Mouse (Mus musculus) kidney, adult 18-20 months (tissue): ENCODE data around the gene Tbl2.

Source experiments
- DNase-seq: peaks from one replicate; pipeline ENCODE4 v3.0.0; 2021

The Tbl2 gene

DNA sequence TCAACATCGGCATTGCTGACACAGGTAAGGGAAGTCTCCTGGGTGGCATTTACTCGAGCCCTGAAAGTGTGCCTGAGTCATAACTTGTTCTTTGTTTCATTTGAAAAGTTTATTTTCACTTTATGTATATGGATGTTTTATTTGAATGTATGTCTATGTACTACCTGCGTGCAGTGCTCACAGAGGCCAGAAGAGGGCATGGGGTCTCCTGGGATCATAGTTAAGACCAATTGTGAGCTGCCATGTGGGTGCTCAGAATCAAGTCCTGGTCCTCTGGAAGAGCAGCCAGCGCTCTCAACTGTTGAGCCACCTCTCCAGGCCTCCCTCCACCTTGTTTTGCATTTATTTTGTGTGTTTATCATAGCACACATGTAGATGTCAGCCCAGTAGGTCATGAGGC is 7.0 kb downstream of the Tbl2 start:
- no peak for DNase-seq

- DNase-seq: peak; percentile 15
Measured at GRCm38 (mm10) chr5:135161221-135161620, 11.8 kb downstream of the Tbl2 start.

- no peak for DNase-seq
Measured at GRCm38 (mm10) chr5:135161650-135162049, 12.2 kb downstream of the Tbl2 start.

- DNase-seq: peak; percentile 61
Measured at GRCm38 (mm10) chr5:135162361-135162760, 12.9 kb downstream of the Tbl2 start.

GRCm38 (mm10) chr5:135162821-135163220 is 13.4 kb downstream of the Tbl2 start:
- peak; percentile 38 for DNase-seq

DNA sequence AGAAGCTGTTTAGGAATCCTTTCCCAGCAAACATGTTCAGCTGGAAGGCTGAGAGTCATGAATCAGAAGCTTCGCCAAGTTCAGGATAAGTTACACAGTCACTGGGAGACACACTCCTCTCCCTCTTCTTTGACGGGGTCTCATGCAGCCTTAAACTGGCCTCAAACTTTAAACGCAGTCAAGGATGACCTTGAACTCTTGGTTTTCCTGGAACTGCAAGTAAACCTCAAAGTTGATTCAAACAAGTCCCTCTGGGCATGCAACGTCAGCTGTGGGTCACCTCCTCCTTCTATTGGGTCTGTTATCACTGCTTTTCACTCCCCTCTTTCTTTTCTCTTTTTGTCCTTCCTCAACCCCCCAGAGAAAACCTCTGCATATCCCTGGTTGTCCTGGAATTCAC is 17.5 kb downstream of the Tbl2 start:
- no peak for DNase-seq

- DNase-seq: no peak
Measured at GRCm38 (mm10) chr5:135167469-135167868, 18.0 kb downstream of the Tbl2 start.

DNA sequence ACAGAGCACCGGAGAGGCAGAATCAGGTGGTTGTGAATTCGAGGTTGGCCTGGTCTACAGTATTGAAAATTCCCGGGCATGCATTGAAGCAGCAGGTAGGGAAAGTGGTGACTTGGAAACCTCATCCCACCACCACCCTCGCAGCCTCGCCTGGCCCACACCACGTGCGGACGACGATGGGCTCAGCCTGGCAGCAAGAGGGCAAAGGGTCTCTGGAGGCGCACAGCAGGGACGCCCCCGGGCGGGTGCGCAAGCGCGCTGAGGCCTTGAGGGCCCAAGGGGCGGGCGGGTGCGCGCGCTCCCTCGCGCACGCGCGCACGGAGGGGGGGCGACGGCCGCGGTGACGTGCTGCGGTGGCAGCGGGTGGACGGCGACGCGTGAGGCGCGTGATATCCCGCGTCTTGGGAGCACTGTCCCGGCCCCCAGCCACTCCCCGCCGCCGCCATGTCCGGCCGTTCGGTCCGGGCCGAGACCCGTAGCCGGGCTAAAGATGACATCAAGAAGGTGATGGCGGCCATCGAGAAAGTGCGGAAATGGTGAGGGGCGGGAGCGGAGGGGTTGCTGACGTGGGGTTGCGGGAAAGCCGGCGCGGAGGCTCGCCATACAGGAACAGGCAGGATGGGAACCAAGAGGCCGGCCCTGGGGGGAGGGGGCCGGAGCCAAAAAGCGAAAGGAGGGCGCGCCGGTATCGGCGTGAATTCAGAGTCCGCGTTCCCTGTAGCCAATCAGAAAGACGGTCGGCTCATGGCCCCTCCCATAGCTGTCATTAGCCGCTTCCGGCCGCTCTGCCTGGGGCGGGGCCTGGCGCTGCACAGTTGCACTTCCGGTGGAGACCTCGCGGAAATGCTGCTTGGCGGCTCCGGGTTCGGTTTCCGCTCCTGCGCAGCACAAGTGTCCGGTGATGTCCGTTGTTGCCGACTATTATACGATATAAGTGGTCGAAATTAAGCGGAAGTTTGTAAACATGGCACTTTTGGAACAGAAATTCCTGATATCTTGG is 18.9 kb downstream of the Tbl2 start, which contains the start of gene Bcl7b:
Gene Bcl7b, plus strand, starts transcription at position 221 of the 1,000 bp plus-strand sequence.
- DNase-seq: peak; percentile 96

- no peak for DNase-seq
Measured at GRCm38 (mm10) chr5:135169479-135169878, 20.0 kb downstream of the Tbl2 start.

DNA sequence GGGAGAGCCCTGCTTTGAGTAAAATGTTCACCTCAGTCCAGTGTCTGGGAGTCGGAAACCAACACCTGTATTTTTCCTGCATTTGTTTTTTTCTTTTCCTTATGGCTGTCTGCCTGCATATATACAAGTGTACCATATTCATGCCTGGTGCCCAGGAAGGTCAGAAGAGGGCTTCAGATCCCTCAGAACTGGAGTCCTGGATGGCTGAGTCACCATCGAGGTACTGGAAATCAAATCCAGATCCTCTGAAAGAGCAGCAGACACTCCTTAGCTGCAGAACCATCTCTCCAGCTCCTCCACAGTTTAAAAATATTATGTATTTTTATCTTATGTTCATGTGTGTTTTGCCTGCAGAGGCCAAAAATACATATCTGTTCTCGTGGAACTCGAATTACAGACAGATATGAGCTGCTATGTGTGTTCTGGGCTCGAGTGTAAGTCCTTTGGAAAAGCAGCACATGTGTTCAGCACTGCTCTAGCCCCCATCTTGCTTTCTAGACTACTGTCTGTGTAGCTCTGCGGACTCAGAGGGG is 22.3 kb downstream of the Tbl2 start:
- no peak for DNase-seq

DNA sequence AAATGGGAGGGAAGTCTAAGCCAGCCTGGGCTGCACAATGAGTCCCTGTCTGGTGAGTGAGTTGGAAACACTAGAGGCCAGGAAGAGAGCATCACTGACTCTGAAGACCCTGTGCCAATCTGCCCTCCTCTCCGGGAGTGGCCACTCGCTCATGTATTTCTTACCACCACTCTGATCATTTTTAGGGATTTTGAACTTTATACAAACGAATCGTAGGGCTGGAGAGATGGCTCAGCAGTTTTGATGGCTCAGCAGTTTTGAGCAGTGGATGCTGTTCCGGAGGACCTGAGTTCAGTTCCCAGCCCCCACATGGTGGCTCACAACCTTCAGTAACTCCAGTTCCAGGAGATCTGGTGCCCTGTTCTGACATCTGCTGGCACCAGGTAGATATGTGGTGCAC is 23.5 kb downstream of the Tbl2 start:
- no peak for DNase-seq

DNA sequence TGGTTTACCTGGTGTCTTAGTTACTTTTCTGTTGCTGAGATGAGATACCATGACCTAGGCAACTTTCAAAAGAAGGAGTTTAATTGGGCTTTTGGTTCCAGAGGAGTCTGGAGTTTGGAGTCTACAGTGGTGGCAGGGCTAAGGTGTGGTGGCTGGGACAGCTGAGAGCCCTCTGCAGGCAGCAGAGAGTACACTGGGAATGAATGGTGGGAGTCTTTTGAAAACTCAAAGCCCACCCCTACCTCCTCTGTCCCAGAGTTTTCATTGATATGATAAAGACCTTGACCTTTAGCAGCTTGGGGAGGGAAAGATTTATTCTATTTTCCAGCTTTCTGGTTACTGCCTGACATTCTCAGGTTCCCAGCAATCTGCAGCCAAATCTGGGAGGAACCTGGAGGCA is 25.6 kb downstream of the Tbl2 start:
- DNase-seq: no peak

DNA sequence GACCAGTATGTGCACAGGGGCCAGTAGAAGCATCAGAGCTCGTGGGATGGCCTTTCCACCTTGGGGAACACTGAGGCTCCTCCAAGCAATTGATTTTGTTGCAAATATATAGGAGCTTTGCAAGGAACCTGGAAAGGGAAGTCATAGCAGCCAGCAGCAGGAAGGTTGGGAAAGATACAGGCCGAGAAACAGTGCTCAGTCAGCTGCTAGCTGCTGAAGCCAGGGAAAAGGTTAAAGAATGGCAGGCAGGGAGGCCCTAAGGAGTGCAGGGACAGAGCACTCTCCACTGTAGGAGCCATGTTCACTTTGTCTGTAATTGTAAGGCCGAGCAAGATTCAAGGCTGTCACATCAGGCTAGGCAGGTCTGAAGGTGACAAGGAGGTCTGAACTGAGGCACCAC is 29.1 kb downstream of the Tbl2 start:
- DNase-seq: no peak

- DNase-seq: no peak
Measured at GRCm38 (mm10) chr5:135178996-135179395, 29.5 kb downstream of the Tbl2 start.

GRCm38 (mm10) chr5:135179616-135180015 is 30.2 kb downstream of the Tbl2 start:
- DNase-seq: no peak

DNA sequence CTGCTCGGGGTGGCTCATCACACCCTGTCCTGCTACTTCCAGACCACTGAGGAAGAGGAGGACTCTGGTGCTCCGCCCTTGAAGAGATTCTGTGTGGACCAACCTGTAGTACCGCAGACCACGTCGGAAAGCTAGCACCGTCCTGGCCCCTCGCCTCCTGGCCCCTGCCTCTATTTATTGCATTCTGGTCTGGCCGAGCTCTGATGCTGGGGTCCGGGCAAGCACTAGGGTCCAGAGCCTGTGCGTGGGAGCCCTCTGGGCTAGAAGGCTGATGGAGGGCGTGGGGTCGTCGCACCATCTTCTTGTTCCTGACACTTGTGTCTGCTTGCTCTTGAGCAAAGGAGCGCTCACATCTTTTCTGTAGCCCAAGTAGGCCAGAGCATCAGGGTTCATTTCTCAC is 31.3 kb downstream of the Tbl2 start:
- DNase-seq: no peak

DNA sequence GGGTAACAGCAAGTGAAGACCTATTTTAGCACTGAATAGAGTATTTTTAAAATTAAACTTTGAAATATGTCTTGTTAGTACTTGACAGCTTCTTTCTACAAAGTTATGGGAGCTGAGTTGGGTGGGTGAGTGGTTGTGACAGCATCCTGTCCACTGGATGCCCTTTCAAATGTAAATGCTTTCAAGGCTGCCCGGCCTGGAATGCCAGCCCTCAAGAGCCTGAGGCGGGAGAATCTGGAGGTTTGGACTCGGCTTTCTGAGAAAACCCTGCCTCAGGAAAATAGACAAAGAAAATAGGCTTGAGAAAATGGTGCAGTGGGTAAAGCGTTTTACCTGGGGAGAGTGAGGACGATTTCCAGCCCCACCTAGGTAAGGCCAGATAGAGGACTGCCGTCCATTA is 32.3 kb downstream of the Tbl2 start:
- DNase-seq: no peak

DNA sequence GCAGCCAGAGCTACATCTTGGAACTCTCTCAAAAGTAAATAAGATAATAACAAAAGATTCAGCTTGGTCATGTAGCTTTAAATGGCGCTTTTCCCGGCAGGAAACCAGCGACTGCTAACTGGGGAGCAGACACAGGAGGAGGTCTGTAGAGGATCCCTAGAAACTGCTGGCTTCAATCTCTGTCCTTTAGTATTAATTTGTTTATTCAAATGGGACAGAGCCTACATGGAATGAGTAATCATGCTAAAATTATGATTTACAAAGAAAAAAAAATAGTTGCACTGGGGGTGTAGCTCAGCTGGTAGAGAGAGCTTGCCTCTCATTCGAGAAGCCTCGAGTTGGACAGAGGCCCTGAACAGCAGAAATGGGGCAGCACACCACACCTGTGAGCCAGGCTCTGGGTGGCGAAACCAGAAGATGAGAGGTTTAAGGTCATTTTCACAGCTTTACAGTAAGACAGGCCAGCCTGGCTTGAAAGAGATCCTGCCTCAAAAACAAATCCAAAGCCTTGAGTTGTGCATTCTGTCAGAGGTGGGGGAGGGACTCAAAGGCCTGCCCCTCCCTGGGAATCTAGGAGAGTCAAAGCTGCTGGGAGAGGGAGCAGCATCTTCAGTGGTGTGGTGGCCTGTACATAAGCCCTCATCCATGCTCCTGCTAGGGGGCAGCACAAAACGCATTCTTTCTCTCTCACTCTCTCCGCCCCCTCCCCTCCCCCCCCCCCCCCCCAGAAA is 33.8 kb downstream of the Tbl2 start:
- DNase-seq: no peak

GRCm38 (mm10) chr5:135185016-135185415 is 35.6 kb downstream of the Tbl2 start:
- DNase-seq: no peak

DNA sequence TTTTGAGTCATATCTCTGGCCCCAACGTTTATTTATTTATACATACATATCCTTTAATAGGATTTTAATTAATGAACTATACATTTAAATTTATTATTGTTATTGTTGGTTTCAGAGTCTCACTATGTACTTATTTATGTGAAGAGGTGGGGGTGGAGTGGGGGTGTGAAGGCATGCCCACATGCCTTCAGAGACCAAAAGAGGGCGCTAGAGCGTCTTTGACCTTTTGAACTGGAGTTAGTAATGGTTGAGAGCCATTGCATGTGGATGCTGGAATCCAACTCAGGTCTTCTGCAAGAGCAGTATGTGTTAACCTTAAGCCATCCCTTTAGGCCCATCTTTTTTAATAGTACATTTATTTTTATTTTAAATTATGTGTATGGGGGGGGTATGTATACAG is 36.1 kb downstream of the Tbl2 start:
- DNase-seq: no peak

DNA sequence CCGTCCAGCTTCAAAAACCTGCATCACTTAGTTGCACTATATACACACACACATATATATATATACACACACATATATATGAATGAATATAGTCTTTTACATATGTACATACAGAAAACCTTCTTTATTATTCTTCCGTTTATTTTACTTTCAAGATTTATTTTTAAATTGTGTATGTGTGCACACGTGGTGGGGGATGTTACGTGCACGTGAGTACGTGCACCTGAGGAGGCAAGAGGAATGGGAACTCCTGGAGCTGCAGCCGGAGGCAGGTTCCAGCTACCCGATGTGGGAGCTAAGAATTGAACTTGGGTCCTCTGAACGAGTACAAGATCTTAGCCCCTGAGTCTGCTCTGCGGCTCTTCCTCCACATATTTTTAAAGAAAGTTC is 36.8 kb downstream of the Tbl2 start:
- DNase-seq: no peak

DNA sequence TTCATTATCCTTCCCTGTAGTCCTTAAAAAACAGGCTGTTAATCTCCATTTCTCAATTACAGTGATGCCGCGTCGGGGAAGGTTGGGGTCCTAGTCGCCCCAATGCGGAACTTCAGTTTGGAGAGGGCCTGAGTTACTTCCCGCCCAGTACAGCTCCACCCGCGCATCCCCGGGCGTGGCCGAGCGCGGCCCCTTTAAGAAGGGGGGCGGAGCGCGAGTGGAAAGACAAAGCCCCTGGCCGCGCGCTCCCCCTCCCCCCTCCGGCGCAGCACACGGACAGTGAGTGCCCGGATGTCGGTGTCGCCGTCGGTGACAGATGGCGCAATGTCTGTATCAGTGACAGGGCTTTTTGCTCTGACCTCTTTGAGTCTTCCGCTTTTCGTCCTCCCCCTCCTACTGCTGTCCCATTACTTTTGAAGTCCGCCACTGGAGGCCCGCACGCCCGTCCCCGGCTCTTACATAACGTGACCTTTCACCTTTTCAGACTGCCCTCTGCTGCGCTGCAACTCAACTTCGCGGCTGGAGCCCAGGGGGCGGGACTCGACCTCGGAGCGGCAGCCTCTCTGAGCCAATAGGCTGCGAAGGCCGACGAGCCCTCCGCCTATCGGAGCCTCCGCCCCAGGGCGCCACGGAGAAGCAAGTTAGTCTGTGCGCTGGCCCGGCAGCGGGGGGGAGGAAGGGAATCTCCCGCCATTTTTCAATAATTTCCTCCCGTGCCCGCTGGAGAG is 37.3 kb downstream of the Tbl2 start, which contains the start of gene Baz1b:
Gene Baz1b, plus strand, starts transcription at position 644 of the 728 bp plus-strand sequence.
- DNase-seq: peak; percentile 97
